Mouse (Mus musculus) bone marrow, adult 2 months (tissue): ENCODE results near the gene Chst8.

Source experiments
- CTCF ChIP-seq: fragments of 200-500 bp; IDR thresholded peaks from 2 replicates; pipeline ENCODE4 v1.5.1; 2011; ENCODE audit warnings: low read length, control low read depth; ENCODE audit not compliant: control insufficient read depth, insufficient read depth
- POLR2A ChIP-seq: fragments of 200-500 bp; IDR thresholded peaks from 2 replicates; pipeline ENCODE4 v1.6.1; 2011; ENCODE audit warnings: low read depth, mild to moderate bottlenecking, control low read depth, low read length, borderline replicate concordance; ENCODE audit not compliant: control insufficient read depth

- TF ChIP-seq CTCF (no peak), POLR2A (no peak)
These were observed 36.3 kb upstream of the Chst8 start for GRCm38 (mm10) chr7:34848811-34849210.
